Mouse (Mus musculus): Measurements from ENCODE around the gene Zfp446. TPM values are rescaled to one million over a fixed set of nuclear protein-coding genes. Genes with fewer than 3 reads are reported as not detected.

Zfp446 gene
- polyA plus RNA-seq, 1 experiment from 2014 or later, result 2.1 TPM

- WGBS, result 8% methylated on average over 26 of the region's 26 CpGs
Measured at GRCm38 (mm10) chr7:13010005-13010908, 32.6 kb downstream of the Zfp446 start, which contains the start of gene Zbtb45. Gene Zbtb45, minus strand, starts transcription at chr7:13010034.

GRCm38 (mm10) chr7:13013671-13014070 is 36.0 kb downstream of the Zfp446 start:
- Histone ChIP-seq H3K36me3 (ENCODE audit: control insufficient read depth, insufficient read depth, low read length) (no peaks in the 10 kb centered on the region), H3K27ac (replicated peaks) (no peak overlapping the region), H3K4me2 (replicated peaks; ENCODE audit: low read depth) (no peak overlapping the region), H3K4me1 (replicated peaks; ENCODE audit: control insufficient read depth, insufficient read depth) (no peaks in the 10 kb centered on the region), H3K27me3 (ENCODE audit: control insufficient read depth, insufficient read depth, low read length) (no peaks in the 10 kb centered on the region), H3K9me3 (ENCODE audit: control insufficient read depth, low read length) (no peaks in the 10 kb centered on the region), H3K9ac (ENCODE audit: low read length) (no peak overlapping the region), H3K4me3 (ENCODE audit: low read depth, low read length) (no peak overlapping the region)
- 61% methylated on average over 4 of the region's 4 CpGs for WGBS
- ATAC-seq (ENCODE audit: low FRiP score, low TSS enrichment) (no peak), DNase-seq (ENCODE audit: low spot score) (no peak)
- TF ChIP-seq CTCF (IDR thresholded peaks at IDR 0.05; ENCODE audit: low read depth) (no peak), EP300 (optimal IDR thresholded peaks at IDR 0.05) (no peak)

More at GRCm38 (mm10) chr7:13010005-13010908, 32.6 kb downstream of the Zfp446 start, which contains the start of gene Zbtb45:
- H3K4me1 ChIP-seq (replicated peaks; ENCODE audit: control insufficient read depth, insufficient read depth), result no peaks in the 10 kb centered on the region
- ATAC-seq (ENCODE audit: low FRiP score, low TSS enrichment) (no peak), DNase-seq (ENCODE audit: low spot score) (no peak)
- H3K36me3 ChIP-seq (ENCODE audit: control insufficient read depth, insufficient read depth, low read length), result peaks cover 8% of the 10 kb centered on the region
- TF ChIP-seq CTCF (IDR thresholded peaks at IDR 0.05; ENCODE audit: low read depth) (no peak), EP300 (optimal IDR thresholded peaks at IDR 0.05) (peak; percentile 3)
- H3K9ac ChIP-seq (ENCODE audit: low read length), result peak within 1 kb of the TSS; percentile 83
- H3K9me3 ChIP-seq (ENCODE audit: control insufficient read depth, low read length), result no peaks in the 10 kb centered on the region
- H3K4me3 ChIP-seq (ENCODE audit: low read depth, low read length), result peak within 1 kb of the TSS; percentile 75
- H3K27me3 ChIP-seq (ENCODE audit: control insufficient read depth, insufficient read depth, low read length), result no peaks in the 10 kb centered on the region
- H3K27ac ChIP-seq (replicated peaks), result peak within 1 kb of the TSS; percentile 93
- peak within 1 kb of the TSS; percentile 87 for H3K4me2 ChIP-seq (replicated peaks; ENCODE audit: low read depth)

GRCm38 (mm10) chr7:13014275-13014839 is 36.7 kb downstream of the Zfp446 start:
- H3K27me3 ChIP-seq (ENCODE audit: control insufficient read depth, insufficient read depth, low read length), result no peaks in the 10 kb centered on the region
- no peak overlapping the region for H3K4me2 ChIP-seq (replicated peaks; ENCODE audit: low read depth)
- H3K9ac ChIP-seq (ENCODE audit: low read length), result no peak overlapping the region
- no peaks in the 10 kb centered on the region for H3K36me3 ChIP-seq (ENCODE audit: control insufficient read depth, insufficient read depth, low read length)
- ATAC-seq (ENCODE audit: low FRiP score, low TSS enrichment) (no peak), DNase-seq (ENCODE audit: low spot score) (no peak)
- H3K4me3 ChIP-seq (ENCODE audit: low read depth, low read length), result no peak overlapping the region
- no peak for TF ChIP-seq CTCF (IDR thresholded peaks at IDR 0.05; ENCODE audit: low read depth)
- no peak for TF ChIP-seq EP300 (optimal IDR thresholded peaks at IDR 0.05)
- H3K27ac ChIP-seq (replicated peaks), result no peak overlapping the region
- 41% methylated on average over 6 of the region's 6 CpGs for WGBS
- no peaks in the 10 kb centered on the region for H3K9me3 ChIP-seq (ENCODE audit: control insufficient read depth, low read length)
- no peaks in the 10 kb centered on the region for H3K4me1 ChIP-seq (replicated peaks; ENCODE audit: control insufficient read depth, insufficient read depth)

DNA sequence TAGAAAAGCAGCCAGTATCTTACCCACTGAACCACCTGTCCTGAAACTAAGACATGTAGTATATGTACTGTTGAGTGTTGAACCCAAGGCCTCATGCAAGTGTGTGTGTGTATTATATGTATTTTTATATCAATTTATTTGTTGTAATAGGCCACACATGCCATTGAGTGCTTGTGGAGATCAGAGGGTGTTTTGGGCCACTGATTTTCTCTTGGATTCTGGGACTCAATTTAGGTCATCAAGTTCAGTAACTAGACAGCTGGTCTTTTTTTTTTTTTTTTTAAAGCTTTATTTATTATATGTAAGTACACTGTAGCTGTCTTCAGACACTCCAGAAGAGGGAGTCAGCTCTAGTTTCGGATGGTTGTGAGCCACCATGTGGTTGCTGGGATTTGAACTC is 37.6 kb downstream of the Zfp446 start:
- Histone ChIP-seq H3K27ac (replicated peaks) (no peak overlapping the region), H3K4me2 (replicated peaks; ENCODE audit: low read depth) (no peak overlapping the region), H3K9ac (ENCODE audit: low read length) (no peak overlapping the region), H3K4me3 (ENCODE audit: low read depth, low read length) (no peak overlapping the region), H3K9me3 (ENCODE audit: control insufficient read depth, low read length) (no peaks in the 10 kb centered on the region), H3K4me1 (replicated peaks; ENCODE audit: control insufficient read depth, insufficient read depth) (no peaks in the 10 kb centered on the region), H3K36me3 (ENCODE audit: control insufficient read depth, insufficient read depth, low read length) (no peaks in the 10 kb centered on the region), H3K27me3 (ENCODE audit: control insufficient read depth, insufficient read depth, low read length) (no peaks in the 10 kb centered on the region)
- DNase-seq (ENCODE audit: low spot score), result no peak
- WGBS, result 90% methylated on average over 1 of the region's 1 CpGs
- no peak for ATAC-seq (ENCODE audit: low FRiP score, low TSS enrichment)
- no peak for TF ChIP-seq EP300 (optimal IDR thresholded peaks at IDR 0.05)
- no peak for TF ChIP-seq CTCF (IDR thresholded peaks at IDR 0.05; ENCODE audit: low read depth)

GRCm38 (mm10) chr7:13022773-13023535 is 45.3 kb downstream of the Zfp446 start:
- 5% methylated on average over 31 of the region's 31 CpGs for WGBS
- DNase-seq (ENCODE audit: low spot score) (peak; percentile 84), ATAC-seq (ENCODE audit: low FRiP score, low TSS enrichment) (peak; percentile 65)
- H3K9ac ChIP-seq (ENCODE audit: low read length), result peak overlapping the region; percentile 92
- peaks cover 5% of the 10 kb centered on the region for H3K4me1 ChIP-seq (replicated peaks; ENCODE audit: control insufficient read depth, insufficient read depth)
- no peak for TF ChIP-seq EP300 (optimal IDR thresholded peaks at IDR 0.05)
- no peak for TF ChIP-seq CTCF (IDR thresholded peaks at IDR 0.05; ENCODE audit: low read depth)
- peak overlapping the region; percentile 99 for H3K27ac ChIP-seq (replicated peaks)
- H3K27me3 ChIP-seq (ENCODE audit: control insufficient read depth, insufficient read depth, low read length), result no peaks in the 10 kb centered on the region
- H3K4me2 ChIP-seq (replicated peaks; ENCODE audit: low read depth), result peak overlapping the region; percentile 85
- H3K36me3 ChIP-seq (ENCODE audit: control insufficient read depth, insufficient read depth, low read length), result peaks cover 15% of the 10 kb centered on the region
- peak overlapping the region; percentile 92 for H3K4me3 ChIP-seq (ENCODE audit: low read depth, low read length)
- no peaks in the 10 kb centered on the region for H3K9me3 ChIP-seq (ENCODE audit: control insufficient read depth, low read length)
